Mouse (Mus musculus) erythroblast, adult 5-6 weeks (primary cell): Measurements from ENCODE around the gene Ccdc103. TPM values are rescaled to one million over a fixed set of nuclear protein-coding genes. Genes with fewer than 3 reads are reported as not detected.

Source experiments
- ATAC-seq: replicated peaks from 2 replicates; pipeline ENCODE4 v1.8.0; 2016; ENCODE audit warnings: moderate number of reproducible peaks, mild to moderate bottlenecking, moderate TSS enrichment, inconsistent platforms; ENCODE audit not compliant: poor library complexity, low FRiP score, severe bottlenecking
- total RNA-seq, 2 experiments: library from RNA; stranded (forward) in 1 of 2; stranded (reverse) in 1 of 2; fragments of 150-400 nt in 1 of 2; fragments of 200-764, 138-1000 nt in 1 of 2; gene quantifications; 2 replicates each; pipeline versions ENCODE4 v1.2.3 to v1.2.4; 2015 to 2017; ENCODE audit warnings: low replicate concordance in 2 of 2

The Ccdc103 gene
- total RNA-seq (2015; ENCODE audit: low replicate concordance): not detected in 2 replicates
- not detected in 2 replicates for total RNA-seq (2017; ENCODE audit: low replicate concordance)

- ATAC-seq: peak; percentile 86
Observed at GRCm38 (mm10) chr11:102880585-102881313, at the start of gene Ccdc103, which contains the start of gene Eftud2. Gene Ccdc103, plus strand, starts transcription at chr11:102881204. Gene Eftud2, minus strand, starts transcription at chr11:102880985.

DNA sequence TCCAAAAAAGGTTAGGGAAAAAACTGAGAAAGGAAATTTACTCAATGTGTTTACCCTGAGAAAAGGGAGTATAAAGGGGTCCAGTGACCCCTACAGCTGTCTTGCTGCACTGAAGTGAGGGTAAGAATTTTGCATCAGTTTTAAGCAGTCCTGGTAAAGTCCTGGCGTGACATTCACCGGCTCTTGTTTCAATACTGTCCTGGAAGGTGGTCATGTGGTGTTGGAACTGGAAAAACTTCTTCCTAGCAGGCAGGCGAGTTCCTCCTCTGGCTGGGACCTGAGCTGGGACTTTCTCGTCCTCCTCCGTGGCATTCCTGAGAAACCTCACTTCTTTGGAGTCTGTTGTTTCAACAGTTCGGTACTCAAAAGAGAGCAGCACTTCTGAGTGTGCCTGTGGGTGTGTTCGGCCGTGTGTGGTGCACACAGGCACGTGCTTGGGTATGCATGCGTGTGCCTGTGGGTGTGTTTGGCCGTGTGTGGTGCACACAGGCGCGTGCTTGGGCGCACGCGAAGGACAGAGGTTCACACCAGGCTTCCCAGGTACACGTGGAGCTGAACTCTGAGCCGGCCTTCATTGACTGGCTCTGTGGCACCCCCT lies 48.2 kb upstream of the Ccdc103 start:
- no peak for ATAC-seq

- no peak for ATAC-seq
Observed at GRCm38 (mm10) chr11:102834219-102834618, 46.8 kb upstream of the Ccdc103 start.

DNA sequence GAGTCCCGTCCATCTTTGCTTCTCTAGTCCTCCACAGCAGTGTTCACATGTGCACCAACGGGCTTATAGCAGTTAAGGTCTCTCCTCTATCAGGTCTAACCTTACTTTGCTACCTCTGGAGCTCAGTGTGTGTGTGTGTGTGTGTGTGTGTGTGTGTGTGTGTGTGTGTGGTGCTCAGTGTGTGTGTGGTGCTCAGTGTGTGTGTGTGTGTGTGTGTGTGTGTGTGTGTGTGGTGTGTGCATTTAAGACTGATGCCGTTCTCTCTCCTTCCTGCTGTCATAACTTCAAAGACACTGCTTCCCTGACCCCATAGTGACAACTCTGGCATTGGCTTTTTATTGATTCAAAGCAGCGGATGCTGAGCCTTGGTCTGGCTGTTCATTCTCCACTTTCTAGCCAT lies 45.5 kb upstream of the Ccdc103 start, which contains the start of gene Higd1b:
Gene Higd1b (plus strand): TSS at position 301 of the 400 bp plus-strand sequence.
- ATAC-seq: no peak

GRCm38 (mm10) chr11:102836146-102836545 lies 44.9 kb upstream of the Ccdc103 start:
- ATAC-seq: no peak

DNA sequence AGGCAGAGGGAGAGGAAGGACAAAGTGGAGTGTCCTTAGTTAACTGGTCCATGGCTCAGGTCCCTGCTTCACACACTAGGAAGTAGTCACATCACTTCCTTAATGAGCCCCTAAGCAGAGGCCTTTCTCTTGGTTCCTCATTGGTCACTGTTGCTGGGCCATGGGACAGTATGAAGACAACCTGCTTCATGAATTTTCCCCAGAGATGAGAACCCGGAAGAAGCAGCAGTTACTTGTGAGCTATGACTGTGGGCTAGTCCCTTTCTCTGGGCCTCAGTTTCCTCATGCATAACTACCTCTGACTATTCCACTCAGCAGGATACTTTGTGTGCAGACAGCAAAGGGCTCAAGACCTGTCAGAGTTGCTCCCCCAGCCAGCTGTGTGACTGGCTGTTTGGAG lies 43.6 kb upstream of the Ccdc103 start:
- no peak for ATAC-seq

GRCm38 (mm10) chr11:102838126-102838525 lies 42.9 kb upstream of the Ccdc103 start:
- ATAC-seq: no peak

DNA sequence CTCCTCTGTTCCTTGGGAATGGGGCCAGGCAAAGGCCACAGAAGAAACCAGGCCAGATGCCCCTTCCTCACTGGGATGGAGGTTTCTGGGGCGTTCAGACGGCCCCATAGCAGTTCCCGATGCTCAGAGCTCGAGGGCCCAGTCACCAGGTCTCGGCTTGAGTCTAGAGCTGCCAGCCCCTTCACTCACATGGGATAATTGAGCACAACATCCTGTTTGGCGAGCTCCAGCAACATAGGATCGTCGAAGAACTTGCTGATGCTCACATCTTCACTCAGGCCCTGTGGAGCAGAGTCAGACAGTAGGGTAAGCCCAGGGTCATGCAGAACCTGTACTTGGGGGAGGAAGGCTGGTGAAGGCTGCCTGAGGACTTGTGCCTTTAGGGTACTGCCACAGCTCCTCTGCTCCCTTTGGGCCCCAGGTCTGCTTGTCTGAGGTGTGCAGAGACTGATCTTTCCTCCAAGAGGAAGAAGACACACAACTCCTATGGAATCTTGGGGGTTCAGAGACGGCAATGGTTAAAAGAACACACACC lies 42.3 kb upstream of the Ccdc103 start:
- no peak for ATAC-seq

DNA sequence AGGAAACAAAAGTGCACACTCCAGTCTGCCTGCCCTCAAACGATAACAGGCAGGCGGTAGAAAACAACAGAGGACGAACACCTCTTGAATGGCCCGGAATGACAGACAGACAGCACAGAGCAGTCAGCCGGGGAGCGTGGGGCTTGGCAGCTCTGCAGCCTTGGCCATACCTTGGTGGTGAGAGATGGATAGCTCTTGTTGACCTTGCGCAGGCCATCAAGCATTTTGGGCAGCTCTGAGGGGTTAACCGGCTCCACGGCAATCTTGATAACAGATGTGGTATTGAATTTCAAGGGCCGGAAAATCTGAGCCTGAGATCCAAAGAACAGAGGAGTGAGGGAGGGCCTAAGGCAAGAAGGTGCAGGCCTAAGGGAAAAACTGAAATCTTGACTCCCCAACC lies 35.1 kb upstream of the Ccdc103 start:
- no peak for ATAC-seq

DNA sequence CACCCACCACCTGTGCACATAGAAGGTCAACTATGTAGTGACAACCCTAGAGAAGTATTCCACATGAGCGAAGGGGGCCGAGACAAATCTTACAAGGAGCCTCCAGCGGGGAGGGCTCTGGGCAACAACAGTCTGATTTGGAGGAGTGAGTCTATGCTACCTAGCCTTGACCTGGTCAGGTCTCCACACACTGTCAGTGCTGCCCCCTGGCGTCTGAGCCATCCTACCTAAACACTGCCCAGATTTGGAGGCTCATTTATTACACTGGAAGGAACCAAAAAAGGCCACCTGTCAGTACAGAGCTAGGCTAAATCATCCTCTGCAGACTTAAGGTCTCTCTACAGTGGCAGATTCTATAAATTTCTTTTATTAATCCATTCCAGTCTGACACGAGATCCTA lies 29.1 kb upstream of the Ccdc103 start:
- 0 out of 2 replicates have a peak, but pooled peaks have one; percentile 39 for ATAC-seq

DNA sequence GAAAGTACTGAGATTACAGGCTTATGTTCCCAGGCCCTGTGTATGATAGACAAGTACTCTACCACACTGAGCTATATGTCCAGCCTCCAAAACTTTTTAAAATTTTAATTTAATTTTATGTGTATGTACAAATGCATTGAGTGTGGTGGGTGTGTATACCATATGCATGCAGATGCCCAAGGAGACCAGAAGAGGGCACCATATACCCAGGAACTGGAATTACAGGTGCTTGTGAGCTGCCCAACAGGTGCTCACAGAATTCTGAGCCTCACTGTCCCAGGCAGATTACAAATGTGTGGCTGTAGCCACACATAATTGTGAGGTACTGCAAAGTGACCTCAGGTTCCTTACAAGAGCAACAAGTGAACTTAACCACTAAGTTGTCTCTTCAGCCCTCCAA lies 27.2 kb upstream of the Ccdc103 start:
- ATAC-seq: peak; percentile 76

- no peak for ATAC-seq
Observed at GRCm38 (mm10) chr11:102855941-102856340, 25.1 kb upstream of the Ccdc103 start.

DNA sequence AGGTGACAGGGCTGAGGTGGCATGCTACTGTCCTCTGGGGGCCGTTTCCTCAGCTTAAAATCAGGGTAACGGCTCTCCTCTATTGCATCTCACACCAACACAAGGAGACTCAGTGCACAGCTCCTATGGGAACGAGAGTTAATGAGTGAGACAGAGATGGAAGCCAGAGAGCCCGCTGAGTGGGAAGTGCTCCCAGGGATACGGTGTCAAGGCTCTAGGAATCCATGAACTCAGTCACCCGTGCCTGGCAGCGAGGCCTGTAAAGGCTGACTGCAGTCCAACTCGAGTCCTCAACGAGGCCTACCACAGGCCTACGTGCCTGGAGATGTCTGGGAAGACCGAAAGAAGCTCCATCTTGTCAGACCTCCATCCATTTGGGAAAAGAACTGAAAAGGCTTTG lies 22.1 kb upstream of the Ccdc103 start:
- ATAC-seq: no peak

GRCm38 (mm10) chr11:102859933-102860332 lies 21.1 kb upstream of the Ccdc103 start:
- no peak for ATAC-seq

- no peak; the same call in 1 of the 2 replicates for ATAC-seq
Observed at GRCm38 (mm10) chr11:102864272-102864671, 16.7 kb upstream of the Ccdc103 start.

DNA sequence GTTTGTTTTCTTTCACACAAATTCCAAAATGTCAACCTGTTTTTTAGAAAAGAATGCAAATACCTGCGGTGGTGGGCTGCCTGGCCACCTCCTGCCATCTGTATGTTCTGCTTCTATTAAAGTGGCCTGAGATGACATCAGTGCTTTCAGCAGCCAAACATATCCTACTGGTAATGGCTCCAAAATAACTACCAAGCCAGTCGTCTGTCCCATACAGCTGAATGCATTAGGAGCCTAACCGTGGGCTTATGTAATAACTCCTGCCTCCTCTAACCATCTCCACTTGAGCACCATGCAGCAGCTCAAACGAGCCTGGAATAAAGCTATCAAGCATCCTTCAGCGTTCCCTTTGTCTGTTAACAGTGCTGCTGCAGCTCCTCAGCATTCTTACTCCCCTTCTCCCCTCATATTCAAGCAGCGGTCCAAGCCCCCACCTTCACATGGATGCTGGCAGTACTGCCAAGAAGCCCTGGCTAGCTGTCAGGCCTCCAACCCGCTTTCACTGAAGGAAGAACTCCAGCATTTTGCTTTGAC lies 6.1 kb upstream of the Ccdc103 start:
- no peak for ATAC-seq

GRCm38 (mm10) chr11:102879558-102879957 lies 1.4 kb upstream of the Ccdc103 start:
- ATAC-seq: no peak

DNA sequence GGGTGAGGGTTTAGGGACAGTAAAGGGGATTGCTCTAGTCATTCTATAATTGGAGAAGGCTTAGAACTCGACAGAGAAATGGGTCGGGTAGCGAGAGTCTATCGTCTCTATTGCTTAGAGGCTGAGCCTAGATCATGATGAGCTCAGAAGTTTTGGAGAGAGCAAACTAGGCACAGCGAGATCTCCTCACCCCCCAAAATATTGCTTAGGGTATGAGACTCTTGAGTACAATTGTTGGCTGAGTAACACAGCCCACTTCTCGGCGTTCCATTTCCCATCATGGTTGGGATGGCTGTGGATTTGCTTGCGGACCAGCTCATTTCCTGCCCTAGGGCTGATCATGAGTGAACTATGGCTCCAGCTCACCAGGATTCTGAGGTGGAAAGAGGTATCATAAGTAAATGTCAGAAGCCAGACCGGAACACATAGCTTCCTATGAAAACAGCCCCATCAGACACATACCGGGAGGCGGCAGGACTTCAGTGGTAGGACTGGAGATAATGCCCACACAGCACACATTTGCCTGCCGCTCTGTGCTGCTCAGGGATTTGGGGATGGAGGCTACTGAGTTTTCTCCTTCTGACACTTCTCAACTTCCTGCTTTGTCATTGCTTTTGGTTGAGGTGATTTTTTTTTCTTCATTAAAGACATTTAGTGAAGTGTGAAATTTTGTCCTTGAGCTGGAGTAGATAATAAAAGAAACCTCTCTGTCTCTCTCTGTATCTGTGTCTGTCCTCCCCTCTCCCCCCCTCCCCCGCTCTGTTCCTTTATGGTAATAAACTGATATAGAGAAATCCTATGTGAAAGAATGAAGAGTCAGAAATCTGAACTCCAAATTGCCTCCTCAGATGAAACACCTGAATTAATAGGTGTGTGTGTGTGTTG lies 552 bp downstream of the Ccdc103 start:
- peak; percentile 38 for ATAC-seq

- ATAC-seq: no peak
Observed at GRCm38 (mm10) chr11:102884616-102885219, 3.7 kb downstream of the Ccdc103 start, which contains the start of gene Fam187a. Gene Fam187a, plus strand, starts transcription at chr11:102885169.
